Mouse (Mus musculus): ENCODE measurements around the gene Zkscan16. TPM values are rescaled to one million over a fixed set of nuclear protein-coding genes. Genes with fewer than 3 reads are reported as not detected.

The Zkscan16 gene
- polyA plus RNA-seq, 1 experiment from 2014 or later, result 1.1 TPM

- no peak for ATAC-seq (ENCODE audit: low FRiP score, low read depth)
- WGBS, result 87% methylated on average over 7 of the region's 7 CpGs
- H3K4me3 ChIP-seq, result no peak overlapping the region
These were observed 46.0 kb downstream of the Zkscan16 start for GRCm38 (mm10) chr4:58989303-58989898.

GRCm38 (mm10) chr4:58990609-58991434 lies 47.4 kb downstream of the Zkscan16 start:
- no peak overlapping the region for H3K27ac ChIP-seq
- H3K4me1 ChIP-seq, result peaks cover 10% of the 10 kb centered on the region
- ATAC-seq (ENCODE audit: low FRiP score, low read depth), result no peak
- no peak overlapping the region for H3K9ac ChIP-seq
- no peak overlapping the region for H3K4me2 ChIP-seq (replicated peaks)
- no peak overlapping the region for H3K4me3 ChIP-seq
- H3K36me3 ChIP-seq, result no peaks in the 10 kb centered on the region
- WGBS, result 74% methylated on average over 17 of the region's 17 CpGs
- no peaks in the 10 kb centered on the region for H3K27me3 ChIP-seq
- H3K9me3 ChIP-seq, result no peaks in the 10 kb centered on the region

More at GRCm38 (mm10) chr4:58989303-58989898, 46.0 kb downstream of the Zkscan16 start:
- H3K36me3 ChIP-seq, result no peaks in the 10 kb centered on the region
- H3K27ac ChIP-seq, result no peak overlapping the region
- H3K27me3 ChIP-seq, result no peaks in the 10 kb centered on the region
- H3K9ac ChIP-seq, result no peak overlapping the region
- no peaks in the 10 kb centered on the region for H3K9me3 ChIP-seq
- peaks cover 10% of the 10 kb centered on the region for H3K4me1 ChIP-seq
- H3K4me2 ChIP-seq (replicated peaks), result no peak overlapping the region

DNA sequence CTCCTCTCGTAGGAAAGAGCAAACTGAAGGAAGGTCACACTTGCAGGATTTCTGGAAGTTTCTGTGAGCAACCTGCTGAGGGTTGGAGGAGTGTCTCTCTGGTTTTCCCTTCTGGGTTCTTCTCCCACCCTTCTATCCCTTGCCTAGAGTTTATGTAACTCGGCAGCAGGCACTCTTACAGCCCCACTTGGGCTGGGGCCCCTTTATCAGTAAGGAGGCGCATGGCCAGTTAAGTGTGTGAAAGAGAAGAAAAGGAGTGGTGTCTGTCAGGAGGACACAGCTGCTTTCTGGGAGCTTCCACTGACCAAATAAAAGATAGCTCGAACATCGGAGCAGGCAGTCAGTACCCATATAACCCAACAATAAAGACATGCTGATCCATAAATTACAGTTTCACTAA lies 48.8 kb downstream of the Zkscan16 start:
- WGBS, result 82% methylated on average over 5 of the region's 5 CpGs
- H3K27me3 ChIP-seq, result no peaks in the 10 kb centered on the region
- no peaks in the 10 kb centered on the region for H3K36me3 ChIP-seq
- H3K9ac ChIP-seq, result no peak overlapping the region
- H3K9me3 ChIP-seq, result no peaks in the 10 kb centered on the region
- no peak overlapping the region for H3K27ac ChIP-seq
- peaks cover 2% of the 10 kb centered on the region; the same call in 1 of the 2 replicates for H3K4me1 ChIP-seq
- no peak overlapping the region for H3K4me2 ChIP-seq (replicated peaks)
- no peak overlapping the region for H3K4me3 ChIP-seq
- no peak for ATAC-seq (ENCODE audit: low FRiP score, low read depth)

- no peak within 1 kb of the TSS for H3K27ac ChIP-seq
- H3K36me3 ChIP-seq, result no peaks in the 10 kb centered on the region
- H3K9me3 ChIP-seq, result no peaks in the 10 kb centered on the region
- no peak within 1 kb of the TSS for H3K4me3 ChIP-seq
- H3K27me3 ChIP-seq, result no peaks in the 10 kb centered on the region
- H3K4me1 ChIP-seq, result no peaks in the 10 kb centered on the region
- 91% methylated on average over 4 of the region's 4 CpGs for WGBS
- H3K4me2 ChIP-seq (replicated peaks), result no peak within 1 kb of the TSS
- ATAC-seq (ENCODE audit: low FRiP score, low read depth), result no peak
- no peak within 1 kb of the TSS for H3K9ac ChIP-seq
These were observed 51.3 kb downstream of the Zkscan16 start, which contains the start of gene Dnajc25 for GRCm38 (mm10) chr4:58994762-58995161. TSS of gene Dnajc25 (plus strand) at chr4:58995062.

DNA sequence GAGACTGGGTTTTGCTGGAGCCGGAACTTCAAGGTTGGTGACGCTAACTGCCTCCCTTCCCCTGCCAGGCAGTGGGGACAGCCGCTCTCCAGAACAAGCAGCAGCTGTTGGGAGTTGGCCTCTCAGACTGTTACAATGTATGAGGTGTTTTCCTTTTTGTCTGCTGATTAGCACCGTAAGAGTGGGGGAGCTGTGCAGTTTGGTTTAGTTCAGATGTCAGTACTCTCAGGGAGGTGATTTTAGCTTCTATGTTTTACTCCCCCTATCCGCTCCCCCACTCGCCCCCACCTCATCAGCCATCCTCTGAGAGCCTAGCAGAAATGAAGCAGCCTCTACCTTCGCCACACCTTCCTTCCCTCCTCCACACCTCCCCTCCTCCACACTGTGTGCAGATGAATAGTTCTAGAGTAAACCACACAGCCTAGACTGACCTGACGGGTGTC lies 51.8 kb downstream of the Zkscan16 start:
- no peaks in the 10 kb centered on the region for H3K4me1 ChIP-seq
- H3K36me3 ChIP-seq, result no peaks in the 10 kb centered on the region
- H3K4me3 ChIP-seq, result no peak overlapping the region
- no peak overlapping the region for H3K9ac ChIP-seq
- no peak for ATAC-seq (ENCODE audit: low FRiP score, low read depth)
- H3K4me2 ChIP-seq (replicated peaks), result no peak overlapping the region
- no peak overlapping the region for H3K27ac ChIP-seq
- H3K27me3 ChIP-seq, result no peaks in the 10 kb centered on the region
- H3K9me3 ChIP-seq, result no peaks in the 10 kb centered on the region
- WGBS, result 62% methylated on average over 8 of the region's 8 CpGs

- WGBS, result 80% methylated on average over 5 of the region's 5 CpGs
- no peak for ATAC-seq (ENCODE audit: low FRiP score, low read depth)
These were observed 53.7 kb downstream of the Zkscan16 start for GRCm38 (mm10) chr4:58997081-58997480.

GRCm38 (mm10) chr4:58998688-58999087 lies 55.3 kb downstream of the Zkscan16 start:
- H3K27me3 ChIP-seq, result no peaks in the 10 kb centered on the region
- ATAC-seq (ENCODE audit: low FRiP score, low read depth), result no peak
- no peak overlapping the region for H3K9ac ChIP-seq
- H3K4me2 ChIP-seq (replicated peaks), result no peak overlapping the region
- no peaks in the 10 kb centered on the region for H3K36me3 ChIP-seq
- H3K4me3 ChIP-seq, result no peak overlapping the region
- peaks cover 5% of the 10 kb centered on the region; the same call in 1 of the 2 replicates for H3K4me1 ChIP-seq
- no peak overlapping the region for H3K27ac ChIP-seq
- 90% methylated on average over 1 of the region's 1 CpGs for WGBS
- H3K9me3 ChIP-seq, result no peaks in the 10 kb centered on the region

More at GRCm38 (mm10) chr4:58997081-58997480, 53.7 kb downstream of the Zkscan16 start:
- no peak overlapping the region for H3K27ac ChIP-seq
- H3K36me3 ChIP-seq, result no peaks in the 10 kb centered on the region
- no peaks in the 10 kb centered on the region for H3K27me3 ChIP-seq
- H3K9me3 ChIP-seq, result no peaks in the 10 kb centered on the region
- no peak overlapping the region for H3K4me2 ChIP-seq (replicated peaks)
- H3K4me3 ChIP-seq, result no peak overlapping the region
- H3K9ac ChIP-seq, result no peak overlapping the region
- H3K4me1 ChIP-seq, result no peaks in the 10 kb centered on the region

GRCm38 (mm10) chr4:58999686-59000085 lies 56.3 kb downstream of the Zkscan16 start:
- Histone ChIP-seq H3K27ac (no peak overlapping the region), H3K9ac (no peak overlapping the region), H3K36me3 (no peaks in the 10 kb centered on the region), H3K4me2 (replicated peaks) (no peak overlapping the region), H3K4me1 (peaks cover 15% of the 10 kb centered on the region), H3K27me3 (no peaks in the 10 kb centered on the region), H3K4me3 (no peak overlapping the region), H3K9me3 (no peaks in the 10 kb centered on the region)
- 9% methylated on average over 2 of the region's 2 CpGs for WGBS
- ATAC-seq (ENCODE audit: low FRiP score, low read depth), result no peak

GRCm38 (mm10) chr4:59000614-59001013 lies 57.2 kb downstream of the Zkscan16 start:
- Histone ChIP-seq H3K36me3 (no peaks in the 10 kb centered on the region), H3K4me1 (peaks cover 24% of the 10 kb centered on the region), H3K4me3 (no peak overlapping the region), H3K9ac (no peak overlapping the region), H3K4me2 (replicated peaks) (no peak overlapping the region), H3K27me3 (no peaks in the 10 kb centered on the region), H3K27ac (no peak overlapping the region), H3K9me3 (no peaks in the 10 kb centered on the region)
- ATAC-seq (ENCODE audit: low FRiP score, low read depth), result no peak
- WGBS, result 0% methylated on average over 2 of the region's 2 CpGs

GRCm38 (mm10) chr4:59002948-59003805 lies 59.7 kb downstream of the Zkscan16 start, which contains the start of gene Gm20503:
TSS of gene Gm20503 (plus strand) at chr4:59003210.
- Histone ChIP-seq H3K9me3 (no peaks in the 10 kb centered on the region), H3K36me3 (no peaks in the 10 kb centered on the region), H3K9ac (peak within 1 kb of the TSS; percentile 97), H3K4me2 (replicated peaks) (peak within 1 kb of the TSS; percentile 80), H3K27ac (peak within 1 kb of the TSS; percentile 84), H3K4me1 (peaks cover 41% of the 10 kb centered on the region), H3K4me3 (peak within 1 kb of the TSS; percentile 83), H3K27me3 (no peaks in the 10 kb centered on the region)
- peak; percentile 97 for ATAC-seq (ENCODE audit: low FRiP score, low read depth)
- WGBS, result under 1% methylated on average over 54 of the region's 89 CpGs

- peak overlapping the region; percentile 97 for H3K9ac ChIP-seq
- H3K36me3 ChIP-seq, result no peaks in the 10 kb centered on the region
- peak overlapping the region; percentile 80 for H3K4me2 ChIP-seq (replicated peaks)
- WGBS, result 29% methylated on average over 7 of the region's 7 CpGs
- no peaks in the 10 kb centered on the region for H3K27me3 ChIP-seq
- H3K9me3 ChIP-seq, result no peaks in the 10 kb centered on the region
- H3K27ac ChIP-seq, result no peak overlapping the region
- peaks cover 45% of the 10 kb centered on the region for H3K4me1 ChIP-seq
- H3K4me3 ChIP-seq, result peak overlapping the region; percentile 83
- ATAC-seq (ENCODE audit: low FRiP score, low read depth), result no peak
These were observed 60.4 kb downstream of the Zkscan16 start for GRCm38 (mm10) chr4:59003806-59004200.

Data from limb, embryonic 13.5 days (tissue).